Mouse (Mus musculus) forebrain, embryonic 13.5 days (tissue): ENCODE results near the gene Carhsp1. TPM values are rescaled to one million over a fixed set of nuclear protein-coding genes. Genes with fewer than 3 reads are reported as not detected.

Source experiments
- ATAC-seq: fragments of 200-750 bp; cut with Nextera tagmentation; 2 replicates; pipeline ENCODE4 v1.8.0; 2017
- H3K27ac ChIP-seq: fragments of 300-500 bp; sonication (generic); 2 replicates; pipeline ENCODE4 v1.5.1; 2015; ENCODE audit warnings: inconsistent platforms, mild to moderate bottlenecking, moderate library complexity
- H3K27me3 ChIP-seq: fragments of 300-500 bp; sonication (generic); 2 replicates; pipeline ENCODE4 v1.6.1; 2015; ENCODE audit warnings: mild to moderate bottlenecking, inconsistent platforms
- H3K36me3 ChIP-seq: fragments of 300-500 bp; sonication (generic); 2 replicates; pipeline ENCODE4 v1.6.1; 2015; ENCODE audit warnings: mild to moderate bottlenecking, inconsistent platforms; ENCODE audit not compliant: poor library complexity, severe bottlenecking
- H3K4me1 ChIP-seq: fragments of 300-500 bp; sonication (generic); 2 replicates; pipeline ENCODE4 v1.6.1; 2015; ENCODE audit warnings: inconsistent platforms
- H3K4me2 ChIP-seq: fragments of 300-500 bp; sonication (generic); 2 replicates; pipeline ENCODE4 v1.6.1; 2015; ENCODE audit warnings: inconsistent platforms, mild to moderate bottlenecking, moderate library complexity
- H3K4me3 ChIP-seq: fragments of 300-500 bp; sonication (generic); 2 replicates; pipeline ENCODE4 v1.5.1; 2015; ENCODE audit warnings: mild to moderate bottlenecking, inconsistent platforms
- H3K9ac ChIP-seq: fragments of 300-500 bp; sonication (generic); 2 replicates; pipeline ENCODE4 v1.6.1; 2015; ENCODE audit warnings: mild to moderate bottlenecking, inconsistent platforms
- H3K9me3 ChIP-seq: fragments of 300-500 bp; sonication (generic); replicated peaks from 2 replicates; pipeline ENCODE4 v1.6.1; 2016; ENCODE audit warnings: inconsistent platforms
- WGBS: fragments of 180-500 bp; shearing (Covaris S2); methylation state at CpG from one replicate; pipeline ENCODE4 v1.1.7; 2015; 5-methylcytosine and 5-hydroxymethylcytosine counted together
- polyA plus RNA-seq: library from polyadenylated mRNA; unstranded; fragments of >200 nt; fragmentation: Nextera tagmentation; extraction: Ambion mirVana; gene quantifications from 2 replicates; pipeline ENCODE4 v1.2.1, GENCODE M21; 2015

Carhsp1 gene
- polyA plus RNA-seq, 1 experiment from 2014 or later, result 190 TPM

DNA sequence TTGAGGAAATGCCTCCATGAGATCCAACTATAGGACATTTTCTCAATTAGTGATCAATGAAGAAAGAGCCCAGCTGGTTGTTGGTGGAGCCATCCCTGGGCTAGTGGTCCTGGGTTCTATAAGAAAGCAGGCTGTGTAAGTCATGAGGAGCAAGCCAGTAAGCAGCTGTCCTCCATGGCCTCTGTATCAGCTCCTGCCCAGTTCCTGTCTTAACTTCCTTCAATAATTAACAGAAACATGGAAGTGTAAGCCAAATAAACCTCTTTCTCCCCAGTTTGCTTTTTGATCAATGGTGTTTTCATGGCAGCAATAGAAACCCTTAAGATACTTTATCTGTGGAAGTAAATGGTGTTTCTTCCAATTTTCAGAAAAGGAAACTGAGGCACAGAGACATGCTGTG is 856 bp upstream of the Carhsp1 start:
- no peak overlapping the region for H3K9ac ChIP-seq
- no peak for ATAC-seq

GRCm38 (mm10) chr16:8672350-8672687 is 364 bp upstream of the Carhsp1 start:
- ATAC-seq, result no peak
- H3K4me1 ChIP-seq, result peaks cover 37% of the 10 kb centered on the region
- H3K4me2 ChIP-seq, result peak overlapping the region; percentile 73
- under 1% methylated on average over 18 of the region's 18 CpGs for WGBS
- peak overlapping the region; percentile 73 for H3K4me3 ChIP-seq
- no peaks in the 10 kb centered on the region for H3K9me3 ChIP-seq
- H3K27ac ChIP-seq, result no peak overlapping the region
- H3K36me3 ChIP-seq, result no peaks in the 10 kb centered on the region
- H3K27me3 ChIP-seq, result peaks cover 15% of the 10 kb centered on the region
- H3K9ac ChIP-seq, result peak overlapping the region; percentile 80

More for the DNA sequence above, 856 bp upstream of the Carhsp1 start:
- Histone ChIP-seq H3K27me3 (peaks cover 15% of the 10 kb centered on the region), H3K4me3 (peak overlapping the region; percentile 73; the same call in 1 of the 2 replicates), H3K27ac (no peak overlapping the region), H3K9me3 (no peaks in the 10 kb centered on the region), H3K4me2 (peak overlapping the region; percentile 73; the same call in 1 of the 2 replicates), H3K36me3 (no peaks in the 10 kb centered on the region), H3K4me1 (peaks cover 33% of the 10 kb centered on the region)

DNA sequence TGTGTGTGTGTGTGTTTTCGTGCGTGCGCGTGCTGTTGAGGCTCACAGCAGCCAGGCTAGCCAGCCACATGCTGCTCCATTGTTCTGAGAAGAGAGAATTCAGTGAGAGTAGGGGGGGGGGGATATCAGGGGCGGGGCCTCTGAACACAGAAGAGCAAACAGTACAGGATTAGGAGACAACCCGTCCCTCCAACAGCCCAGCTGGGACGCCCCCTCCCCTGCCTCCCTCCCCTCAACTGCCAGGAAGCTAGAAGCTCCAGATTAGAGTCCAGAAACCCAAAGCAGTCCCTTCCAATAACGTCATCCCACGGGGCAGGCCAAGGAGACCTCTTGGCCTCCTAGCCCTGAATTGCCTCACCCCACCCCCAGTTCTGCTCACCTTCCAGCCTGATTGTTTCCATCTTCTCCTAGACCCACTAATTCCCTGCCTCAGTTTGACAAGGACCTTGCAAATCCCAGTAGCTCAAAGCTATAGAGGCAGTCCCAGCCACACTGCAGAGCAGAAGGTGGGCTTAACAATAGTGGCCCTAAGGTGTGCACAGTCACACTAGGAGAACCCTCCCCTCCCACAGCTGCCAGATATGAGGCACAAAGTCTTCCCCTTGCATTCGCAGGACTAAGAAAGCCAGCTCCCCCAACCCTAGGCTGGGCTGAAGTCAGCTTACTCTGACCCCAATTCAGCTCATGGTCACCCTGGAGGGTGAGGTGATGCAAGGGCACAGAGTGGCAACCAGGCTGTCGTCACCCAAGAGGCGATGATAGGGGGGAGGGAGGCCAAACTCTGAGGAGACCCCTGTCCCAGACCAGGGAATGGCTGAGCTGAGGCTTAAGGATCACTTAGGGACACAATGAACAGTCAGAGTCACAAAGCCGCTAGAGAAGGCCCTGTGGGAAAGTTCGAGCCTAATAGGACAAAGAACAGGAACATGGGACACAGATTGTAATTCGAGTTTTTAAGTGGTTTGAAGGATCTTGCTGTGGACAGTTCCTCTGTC is 1.6 kb downstream of the Carhsp1 start:
- Histone ChIP-seq H3K27me3 (peaks cover 15% of the 10 kb centered on the region), H3K36me3 (peaks cover 7% of the 10 kb centered on the region; the same call in 1 of the 2 replicates), H3K27ac (peak overlapping the region; percentile 78), H3K9ac (peak overlapping the region; percentile 80), H3K9me3 (no peaks in the 10 kb centered on the region), H3K4me3 (peak overlapping the region; percentile 73), H3K4me1 (peaks cover 49% of the 10 kb centered on the region), H3K4me2 (peak overlapping the region; percentile 73)
- peak; percentile 25 for ATAC-seq
- 4% methylated on average over 14 of the region's 15 CpGs for WGBS

GRCm38 (mm10) chr16:8669432-8669831 is 2.5 kb downstream of the Carhsp1 start:
- Histone ChIP-seq H3K9ac (peak overlapping the region; percentile 80), H3K27me3 (peaks cover 15% of the 10 kb centered on the region), H3K27ac (peak overlapping the region; percentile 78), H3K4me2 (peak overlapping the region; percentile 73), H3K36me3 (peaks cover 9% of the 10 kb centered on the region; the same call in 1 of the 2 replicates), H3K9me3 (no peaks in the 10 kb centered on the region), H3K4me1 (peaks cover 49% of the 10 kb centered on the region), H3K4me3 (peak overlapping the region; percentile 73)
- ATAC-seq, result no peak
- WGBS, result 45% methylated on average over 5 of the region's 5 CpGs

GRCm38 (mm10) chr16:8668386-8668785 is 3.6 kb downstream of the Carhsp1 start:
- 67% methylated on average over 2 of the region's 2 CpGs for WGBS
- no peak for ATAC-seq
- H3K4me1 ChIP-seq, result peaks cover 49% of the 10 kb centered on the region
- no peak overlapping the region for H3K27ac ChIP-seq
- H3K4me3 ChIP-seq, result no peak overlapping the region
- no peaks in the 10 kb centered on the region for H3K9me3 ChIP-seq
- H3K36me3 ChIP-seq, result peaks cover 20% of the 10 kb centered on the region
- 0 out of 2 replicates have a peak overlapping the region, but pooled peaks have one; percentile 9 for H3K9ac ChIP-seq
- H3K4me2 ChIP-seq, result peak overlapping the region; percentile 73
- peaks cover 7% of the 10 kb centered on the region for H3K27me3 ChIP-seq

- Histone ChIP-seq H3K36me3 (peaks cover 25% of the 10 kb centered on the region), H3K27ac (no peak overlapping the region), H3K4me2 (peak overlapping the region; percentile 18; the same call in 1 of the 2 replicates), H3K9me3 (no peaks in the 10 kb centered on the region), H3K4me3 (no peak overlapping the region), H3K27me3 (peaks cover 2% of the 10 kb centered on the region), H3K9ac (no peak overlapping the region), H3K4me1 (peaks cover 49% of the 10 kb centered on the region)
- WGBS, result 71% methylated on average over 4 of the region's 4 CpGs
- no peak for ATAC-seq
Observed at GRCm38 (mm10) chr16:8667814-8668213, 4.1 kb downstream of the Carhsp1 start.

DNA sequence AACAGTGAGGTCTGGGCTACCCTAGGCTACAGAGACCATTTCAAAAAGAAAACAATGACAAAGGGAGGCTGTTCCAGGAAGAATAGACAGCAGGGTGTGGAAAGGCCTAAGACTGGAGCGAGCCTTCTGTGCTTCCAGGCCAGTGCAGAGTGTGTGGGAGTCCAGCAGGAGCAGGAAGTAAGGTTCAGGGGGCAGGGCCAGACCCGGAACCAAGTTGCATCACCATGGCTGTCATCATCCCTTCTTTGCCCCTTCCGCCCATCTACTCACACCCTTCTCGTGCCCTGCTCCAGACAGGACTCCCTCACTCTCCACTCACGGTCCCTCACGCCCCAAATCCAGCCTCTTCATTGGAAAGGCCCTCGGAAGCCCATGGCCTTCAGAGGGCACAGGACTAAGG is 4.7 kb downstream of the Carhsp1 start:
- Histone ChIP-seq H3K9ac (0 out of 2 replicates have a peak overlapping the region, but pooled peaks have one; percentile 34), H3K4me2 (peak overlapping the region; percentile 18; the same call in 1 of the 2 replicates), H3K27me3 (no peaks in the 10 kb centered on the region), H3K4me3 (no peak overlapping the region), H3K36me3 (peaks cover 31% of the 10 kb centered on the region), H3K4me1 (peaks cover 49% of the 10 kb centered on the region), H3K27ac (no peak overlapping the region), H3K9me3 (no peaks in the 10 kb centered on the region)
- ATAC-seq, result no peak
- 85% methylated on average over 7 of the region's 7 CpGs for WGBS

- Histone ChIP-seq H3K27ac (no peak overlapping the region), H3K9me3 (no peaks in the 10 kb centered on the region), H3K4me3 (no peak overlapping the region), H3K27me3 (no peaks in the 10 kb centered on the region), H3K36me3 (peaks cover 39% of the 10 kb centered on the region), H3K4me2 (no peak overlapping the region), H3K4me1 (peaks cover 49% of the 10 kb centered on the region), H3K9ac (peak overlapping the region; percentile 8; the same call in 1 of the 2 replicates)
- WGBS, result 70% methylated on average over 2 of the region's 2 CpGs
- ATAC-seq, result no peak
Observed at GRCm38 (mm10) chr16:8666452-8666851, 5.5 kb downstream of the Carhsp1 start.

GRCm38 (mm10) chr16:8665367-8665766 is 6.6 kb downstream of the Carhsp1 start:
- 77% methylated on average over 5 of the region's 5 CpGs for WGBS
- no peak overlapping the region for H3K27ac ChIP-seq
- H3K9ac ChIP-seq, result no peak overlapping the region
- H3K4me2 ChIP-seq, result no peak overlapping the region
- no peaks in the 10 kb centered on the region for H3K9me3 ChIP-seq
- no peak overlapping the region for H3K4me3 ChIP-seq
- no peaks in the 10 kb centered on the region for H3K27me3 ChIP-seq
- ATAC-seq, result no peak
- H3K4me1 ChIP-seq, result peaks cover 42% of the 10 kb centered on the region
- peaks cover 49% of the 10 kb centered on the region for H3K36me3 ChIP-seq

GRCm38 (mm10) chr16:8663606-8664539 is 8.1 kb downstream of the Carhsp1 start:
- 84% methylated on average over 24 of the region's 24 CpGs for WGBS
- H3K9ac ChIP-seq, result no peak overlapping the region

GRCm38 (mm10) chr16:8663022-8663421 is 8.9 kb downstream of the Carhsp1 start:
- H3K4me1 ChIP-seq, result peaks cover 19% of the 10 kb centered on the region
- peaks cover 72% of the 10 kb centered on the region for H3K36me3 ChIP-seq
- no peak overlapping the region for H3K9ac ChIP-seq
- no peak overlapping the region for H3K4me3 ChIP-seq
- H3K4me2 ChIP-seq, result no peak overlapping the region
- ATAC-seq, result no peak
- 85% methylated on average over 2 of the region's 2 CpGs for WGBS
- no peaks in the 10 kb centered on the region for H3K27me3 ChIP-seq
- H3K9me3 ChIP-seq, result no peaks in the 10 kb centered on the region
- no peak overlapping the region for H3K27ac ChIP-seq

More at GRCm38 (mm10) chr16:8663606-8664539, 8.1 kb downstream of the Carhsp1 start:
- no peak overlapping the region for H3K4me3 ChIP-seq
- no peak overlapping the region for H3K27ac ChIP-seq
- H3K9me3 ChIP-seq, result no peaks in the 10 kb centered on the region
- no peak for ATAC-seq
- H3K4me1 ChIP-seq, result peaks cover 27% of the 10 kb centered on the region
- H3K27me3 ChIP-seq, result no peaks in the 10 kb centered on the region
- peaks cover 64% of the 10 kb centered on the region for H3K36me3 ChIP-seq
- no peak overlapping the region for H3K4me2 ChIP-seq
